In genomic region chr5:35158346-35159047, GRCm38 (mm10) we compare ENCODE assay signal across 9 mouse cellular contexts. TPM values are rescaled to one million over a fixed set of nuclear protein-coding genes. Genes with fewer than 3 reads are reported as not detected.
A peak's percentile ranks its signal among the peaks of the same experiment; 100 is the strongest.
DNase-seq lines count a peak whose midpoint lies in the region; ATAC-seq and TF ChIP-seq lines count a peak whose summit lies in the region.
"Had no signal": no experiment of that assay in that cellular context is flagged by ENCODE, and none has a peak within 500 bp of the region (broad histone marks: within the 10 kb centered on the region; RNA-seq: fewer than 3 reads in every experiment).

No protein-coding gene starts in this region.

- H3K27me3 ChIP-seq in erythroblast, embryonic 14.5 days (ENCODE audit: control insufficient read depth) = peaks cover 9% of the 10 kb centered on the region
- no peaks in the 10 kb centered on the region for H3K27me3 ChIP-seq in kidney, postnatal 0 days (ENCODE audit: insufficient read depth, low read length)
- peaks cover 29% of the 10 kb centered on the region for H3K27me3 ChIP-seq in embryonic facial prominence, embryonic 10.5 days (replicated peaks; ENCODE audit: low read depth, poor library complexity, severe bottlenecking)
- H3K27me3 ChIP-seq in liver, embryonic 13.5 days = no peaks in the 10 kb centered on the region

- no peak overlapping the region for H3K9ac ChIP-seq in kidney, postnatal 0 days (ENCODE audit: low read depth, low read length)
- peak overlapping the region; percentile 90 for H3K9ac ChIP-seq in liver, embryonic 13.5 days

- peaks cover 63% of the 10 kb centered on the region for H3K4me1 ChIP-seq in erythroblast, embryonic 14.5 days (ENCODE audit: control insufficient read depth)
- H3K4me1 ChIP-seq in kidney, postnatal 0 days (replicated peaks; ENCODE audit: insufficient read depth, low read length) = peaks cover 9% of the 10 kb centered on the region; the same call in 1 of the 2 replicates
- H3K4me1 ChIP-seq in embryonic facial prominence, embryonic 10.5 days = peaks cover 51% of the 10 kb centered on the region
- peaks cover 63% of the 10 kb centered on the region for H3K4me1 ChIP-seq in liver, embryonic 13.5 days (replicated peaks)

- H3K36me3 ChIP-seq in erythroblast, embryonic 14.5 days (ENCODE audit: control insufficient read depth) = peaks cover 38% of the 10 kb centered on the region
- H3K36me3 ChIP-seq in kidney, postnatal 0 days (ENCODE audit: insufficient read depth, low read length) = no peaks in the 10 kb centered on the region
- H3K36me3 ChIP-seq in embryonic facial prominence, embryonic 10.5 days (replicated peaks) = no peaks in the 10 kb centered on the region
- peaks cover 5% of the 10 kb centered on the region for H3K36me3 ChIP-seq in liver, embryonic 13.5 days

- H3K27ac ChIP-seq in kidney, postnatal 0 days = no peak overlapping the region
- H3K27ac ChIP-seq in embryonic facial prominence, embryonic 10.5 days (replicated peaks) = peak overlapping the region; percentile 62
- H3K27ac ChIP-seq in liver, embryonic 13.5 days = peak overlapping the region; percentile 98

- no peak overlapping the region for H3K4me2 ChIP-seq in kidney, postnatal 0 days (ENCODE audit: low read length)
- peak overlapping the region; percentile 76 for H3K4me2 ChIP-seq in liver, embryonic 13.5 days

- H3K4me3 ChIP-seq in erythroblast, embryonic 14.5 days (replicated peaks) = peak overlapping the region; percentile 75
- H3K4me3 ChIP-seq in kidney, postnatal 0 days (replicated peaks; ENCODE audit: low read depth, low read length) = no peak overlapping the region
- H3K4me3 ChIP-seq in embryonic facial prominence, embryonic 10.5 days = no peak overlapping the region
- peak overlapping the region; percentile 73 for H3K4me3 ChIP-seq in liver, embryonic 13.5 days (replicated peaks)

- TF ChIP-seq CTCF in kidney, postnatal 0 days (IDR thresholded peaks at IDR 0.05; ENCODE audit: low read depth) = no peak

- WGBS in kidney, postnatal 0 days = 27% methylated on average over 8 of the region's 8 CpGs
- 30% methylated on average over 8 of the region's 8 CpGs for WGBS in embryonic facial prominence, embryonic 10.5 days
- WGBS in liver, embryonic 13.5 days (ENCODE audit: insufficient replicate concordance) = 42% methylated on average over 8 of the region's 8 CpGs

- peak; percentile 9 for DNase-seq in kidney, postnatal 0 days (ENCODE audit: low spot score)
- no peak for DNase-seq in kidney, adult 9 months
- DNase-seq in embryonic facial prominence, embryonic 10.5 days (ENCODE audit: low spot score) = peak; percentile 29
- no peak for DNase-seq in liver, embryonic 13.5 days
- DNase-seq in spleen, postnatal 14 days (ENCODE audit: low spot score in 2 of 2) = no peak
- DNase-seq: gastrocnemius, postnatal 14 days had no signal

- ATAC-seq in erythroblast, adult 5-6 weeks (replicated peaks; ENCODE audit: low FRiP score, poor library complexity, severe bottlenecking) = no peak
- ATAC-seq in kidney, postnatal 0 days (replicated peaks; ENCODE audit: low FRiP score, low read depth) = no peak
- ATAC-seq in liver, embryonic 13.5 days (ENCODE audit: low read depth) = no peak
- no peak for ATAC-seq in megakaryocyte progenitor cell, adult 5-6 weeks (replicated peaks; ENCODE audit: poor library complexity)

- H3K9me3 ChIP-seq in erythroblast, embryonic 14.5 days (ENCODE audit: control insufficient read depth, low read length) = no peaks in the 10 kb centered on the region
- H3K9me3 ChIP-seq in kidney, postnatal 0 days (replicated peaks; ENCODE audit: low read length) = no peaks in the 10 kb centered on the region
- no peaks in the 10 kb centered on the region for H3K9me3 ChIP-seq in embryonic facial prominence, embryonic 10.5 days
- H3K9me3 ChIP-seq in liver, embryonic 13.5 days (replicated peaks) = no peaks in the 10 kb centered on the region

RNA-seq across cellular contexts. Expression of gene Lrpap1, which starts 52.9 kb away (rescaled TPM):
- polyA plus RNA-seq in erythroblast, embryonic 14.5 days (2012) = 1.3 and 2.8 TPM in 2 replicates
- 6.5 and 7.5 TPM in 2 replicates for total RNA-seq in erythroblast, adult 5-6 weeks (2015; ENCODE audit: low replicate concordance)
- total RNA-seq in erythroblast, adult 5-6 weeks (2017; ENCODE audit: low replicate concordance) = 10.0 and 17.0 TPM in 2 replicates
- 265 and 288 TPM in 2 replicates for polyA plus RNA-seq in kidney, postnatal 0 days (2015; fragmentation: Nextera tagmentation; extraction: Ambion mirVana)
- 72.4 and 74.2 TPM in 2 replicates for polyA plus RNA-seq in embryonic facial prominence, embryonic 10.5 days (2016; fragmentation: Nextera tagmentation; extraction: Ambion mirVana)
- polyA plus RNA-seq in liver, embryonic 13.5 days (2015; fragmentation: Nextera tagmentation; extraction: Ambion mirVana) = 64.0 and 76.5 TPM in 2 replicates
- total RNA-seq in megakaryocyte progenitor cell, adult 5-6 weeks (2015) = 32.4 and 41.8 TPM in 2 replicates
- 66.7 and 69.5 TPM in 2 replicates for total RNA-seq in megakaryocyte progenitor cell, adult 5-6 weeks (2017)

Comparison
In these comparisons a context has a peak if more than half of its experiments do, and no peak if none do; other contexts are left out.
1. DNase-seq: peak in kidney, postnatal 0 days (single experiment) and embryonic facial prominence, embryonic 10.5 days (single experiment); none in kidney, adult 9 months (single experiment), liver, embryonic 13.5 days (single experiment) and spleen, postnatal 14 days (0 of 2).
2. H3K4me3 ChIP-seq: peak in erythroblast, embryonic 14.5 days (single experiment) and liver, embryonic 13.5 days (single experiment); none in kidney, postnatal 0 days (single experiment) and embryonic facial prominence, embryonic 10.5 days (single experiment).
3. RNA of gene Lrpap1, which starts 52.9 kb away (polyA plus RNA-seq): 265 to 288 TPM in kidney, postnatal 0 days, 72.4 to 74.2 TPM in embryonic facial prominence, embryonic 10.5 days and 64.0 to 76.5 TPM in liver, embryonic 13.5 days; 1.3 to 2.8 TPM in erythroblast, embryonic 14.5 days; every median in the first group is over 10 times any median in the second.